Mouse (Mus musculus) MEL (cell line): ENCODE measurements at regions not wholly inside any gene's neighbourhood (a gene's known extent, or its start where the extent isn't known, plus 50 kb on each side); places are given as distances from the start of the nearest gene placed in this dataset.

ENCODE experiments used
- DNase-seq: peaks from one replicate; pipeline ENCODE4 v3.0.0; 2011; ENCODE audit warnings: low read depth, low spot score
- H3K27ac ChIP-seq: 2 replicates; pipeline ENCODE4 v1.5.1; 2012; ENCODE audit warnings: low read depth, mild to moderate bottlenecking, control low read depth, low read length, moderate library complexity; ENCODE audit not compliant: control insufficient read depth
- H3K27me3 ChIP-seq, 2 experiments: fragments of 150-350 bp in 1 of 2; sonication (generic) in 1 of 2; 2 replicates each; pipeline ENCODE4 v1.6.1; 2012; ENCODE audit warnings: low read length in 2 of 2, mild to moderate bottlenecking in 2 of 2, improper control_type of control experiment in 1 of 2, moderate library complexity in 1 of 2; ENCODE audit not compliant: insufficient read depth in 2 of 2, control insufficient read depth in 1 of 2
- H3K36me3 ChIP-seq, 2 experiments: 2 replicates each; pipeline ENCODE4 v1.6.1; 2012 to 2014; ENCODE audit warnings: low read length in 2 of 2, improper control_type of control experiment in 1 of 2, inconsistent platforms in 1 of 2, mild to moderate bottlenecking in 1 of 2; ENCODE audit not compliant: insufficient read depth in 2 of 2, control insufficient read depth in 1 of 2
- H3K4me1 ChIP-seq, 2 experiments: fragments of 150-350 bp in 1 of 2; sonication (generic) in 1 of 2; 2 replicates each; pipeline ENCODE4 v1.6.1; 2012; ENCODE audit warnings: low read length in 2 of 2, improper control_type of control experiment in 1 of 2, mild to moderate bottlenecking in 1 of 2; ENCODE audit not compliant: insufficient read depth in 2 of 2, control insufficient read depth in 1 of 2
- H3K4me3 ChIP-seq, 2 experiments: fragments of 150-350 bp in 1 of 2; sonication (generic) in 1 of 2; 2 replicates each; pipeline ENCODE4 v1.5.1; 2012; ENCODE audit warnings: low read depth in 2 of 2, low read length in 2 of 2, mild to moderate bottlenecking in 2 of 2, moderate library complexity in 2 of 2, control low read depth in 1 of 2, improper control_type of control experiment in 1 of 2; ENCODE audit not compliant: control insufficient read depth in 1 of 2, insufficient read depth in 1 of 2
- H3K79me2 ChIP-seq: 2 replicates; pipeline ENCODE4 v1.6.1; 2012; ENCODE audit warnings: mild to moderate bottlenecking, low read length, moderate library complexity; ENCODE audit not compliant: control insufficient read depth, poor library complexity, insufficient read depth
- H3K9ac ChIP-seq: 2 replicates; pipeline ENCODE4 v1.6.1; 2012; ENCODE audit warnings: low read depth, mild to moderate bottlenecking, control low read depth, low read length, moderate library complexity; ENCODE audit not compliant: control insufficient read depth, poor library complexity, severe bottlenecking
- H3K9me3 ChIP-seq: fragments of 150-350 bp; sonication (generic); replicated peaks from 2 replicates; pipeline ENCODE4 v1.6.1; 2012; ENCODE audit warnings: mild to moderate bottlenecking, low read length, improper control_type of control experiment, moderate library complexity; ENCODE audit not compliant: insufficient read depth
- BHLHE40 ChIP-seq: IDR thresholded peaks from 2 replicates; pipeline ENCODE4 v1.6.1; 2012; ENCODE audit warnings: low read depth, mild to moderate bottlenecking, inconsistent platforms, low read length, improper control_type of control experiment, borderline replicate concordance
- EP300 ChIP-seq, 2 experiments: IDR thresholded peaks; 2 replicates each; pipeline ENCODE4 v1.6.1; 2011; ENCODE audit warnings: improper control_type of control experiment in 2 of 2, low read length in 2 of 2, low read depth in 1 of 2, mild to moderate bottlenecking in 1 of 2
- ETS1 ChIP-seq: IDR thresholded peaks from 2 replicates; pipeline ENCODE4 v1.6.1; 2012; ENCODE audit warnings: low read depth, mild to moderate bottlenecking, inconsistent platforms, low read length, improper control_type of control experiment, moderate library complexity
- GABPA ChIP-seq: IDR thresholded peaks from 2 replicates; pipeline ENCODE4 v1.6.1; 2012; ENCODE audit warnings: low read depth, mild to moderate bottlenecking, inconsistent platforms, low read length, improper control_type of control experiment, moderate library complexity
- GATA1 ChIP-seq: IDR thresholded peaks from 2 replicates; pipeline ENCODE4 v1.6.1; 2011; ENCODE audit warnings: low read depth, low read length, improper control_type of control experiment
- MAZ ChIP-seq: IDR thresholded peaks from 2 replicates; pipeline ENCODE4 v1.6.1; 2012; ENCODE audit warnings: low read depth, mild to moderate bottlenecking, inconsistent platforms, low read length, improper control_type of control experiment
- MXI1 ChIP-seq: IDR thresholded peaks from 2 replicates; pipeline ENCODE4 v1.6.1; 2011; ENCODE audit warnings: mild to moderate bottlenecking, low read depth, low read length, improper control_type of control experiment
- MYB ChIP-seq: IDR thresholded peaks from 2 replicates; pipeline ENCODE4 v1.6.1; 2011; ENCODE audit warnings: mild to moderate bottlenecking, low read depth, low read length, improper control_type of control experiment
- NRF1 ChIP-seq: IDR thresholded peaks from 2 replicates; pipeline ENCODE4 v1.6.1; 2014; ENCODE audit warnings: low read depth, mild to moderate bottlenecking, inconsistent platforms, low read length, improper control_type of control experiment, moderate library complexity; ENCODE audit not compliant: poor library complexity, insufficient read depth, severe bottlenecking
- POLR2AphosphoS2 ChIP-seq: IDR thresholded peaks from 2 replicates; pipeline ENCODE4 v1.6.1; 2011; ENCODE audit warnings: low read length, improper control_type of control experiment
- RCOR1 ChIP-seq: IDR thresholded peaks from 2 replicates; pipeline ENCODE4 v1.6.1; 2012; ENCODE audit warnings: low read depth, mild to moderate bottlenecking, inconsistent platforms, low read length, improper control_type of control experiment
- TAL1 ChIP-seq: IDR thresholded peaks from 2 replicates; pipeline ENCODE4 v1.6.1; 2012; ENCODE audit warnings: mild to moderate bottlenecking, inconsistent platforms, low read length, moderate library complexity, mixed read lengths
- TBP ChIP-seq: IDR thresholded peaks from 2 replicates; pipeline ENCODE4 v1.8.0; 2011; ENCODE audit warnings: low read depth, low read length, improper control_type of control experiment
- TCF12 ChIP-seq: IDR thresholded peaks from 2 replicates; pipeline ENCODE4 v1.6.1; 2014; ENCODE audit warnings: low read depth, mild to moderate bottlenecking, inconsistent platforms, low read length, improper control_type of control experiment, moderate library complexity
- ZNF384 ChIP-seq: IDR thresholded peaks from 2 replicates; pipeline ENCODE4 v1.6.1; 2012; ENCODE audit warnings: low read depth, mild to moderate bottlenecking, inconsistent platforms, low read length, improper control_type of control experiment

DNA sequence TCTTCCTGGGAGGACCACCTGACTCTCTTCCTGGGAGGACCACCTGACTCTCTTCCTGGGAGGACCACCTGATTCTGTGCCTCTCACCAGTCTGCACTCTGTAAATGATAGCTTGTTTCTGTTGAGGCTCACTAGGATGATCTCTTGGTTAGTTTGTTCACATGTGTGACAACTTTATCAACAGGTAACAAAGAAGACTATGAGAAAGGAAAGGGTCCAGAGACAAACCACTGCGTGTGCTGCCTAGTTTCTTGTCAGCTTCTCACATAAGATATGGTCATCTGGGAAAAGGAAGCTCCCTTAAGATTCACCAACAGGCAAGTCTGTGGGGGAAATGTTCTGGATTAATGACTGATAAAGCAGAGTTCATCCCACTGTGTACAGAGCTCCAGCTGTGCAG is 825.5 kb upstream of the 2610301B20Rik start:
- peak overlapping the region; percentile 53 for H3K27ac ChIP-seq
- DNase-seq, result peak; percentile 49
- no peaks in the 10 kb centered on the region for H3K27me3 ChIP-seq
- H3K36me3 ChIP-seq, result peaks cover 0 to 3% of the 10 kb centered on the region in 2 experiments; a peak in 2 of 4 replicates
- H3K79me2 ChIP-seq, result no peaks in the 10 kb centered on the region
- H3K9me3 ChIP-seq, result no peaks in the 10 kb centered on the region
- TF ChIP-seq MXI1, result no peak
- TF ChIP-seq MAZ, result no peak
- TF ChIP-seq POLR2AphosphoS2, result no peak
- TF ChIP-seq NRF1, result no peak
- TF ChIP-seq MYB, result no peak
- TF ChIP-seq TAL1, result peak; percentile 49
- TF ChIP-seq TCF12, result peak; percentile 50
- peak; percentile 55 to 68 for TF ChIP-seq EP300 (IDR thresholded peaks at IDR 0.05; ENCODE audit: low read depth in 1 of 2, low read length in 2 of 2)
- no peaks in the 10 kb centered on the region for H3K4me1 ChIP-seq
- no peak overlapping the region for H3K9ac ChIP-seq
- H3K4me3 ChIP-seq, result no peak overlapping the region

DNA sequence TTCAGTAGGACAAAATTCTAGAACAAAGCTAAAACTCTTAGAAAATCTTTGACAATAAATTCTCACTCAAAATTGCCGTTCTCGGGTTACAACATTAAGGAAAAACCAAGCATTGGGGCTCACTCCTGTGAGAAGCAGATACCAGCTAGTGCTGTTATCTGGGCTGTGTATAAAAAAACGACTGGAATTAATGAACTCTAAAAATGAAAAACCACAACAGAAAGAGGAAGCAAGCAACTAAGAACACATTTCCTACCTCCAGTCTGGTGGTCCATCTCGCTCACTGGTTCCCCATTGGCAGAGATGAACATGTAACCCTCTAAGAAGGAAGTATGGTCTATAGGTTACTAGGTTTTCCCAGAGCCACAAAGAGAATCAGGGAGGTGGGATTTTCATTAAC is 824.9 kb upstream of the 2610301B20Rik start:
- DNase-seq, result peak; percentile 68
- no peaks in the 10 kb centered on the region for H3K27me3 ChIP-seq
- H3K4me3 ChIP-seq, result no peak overlapping the region
- peak; percentile 84 for TF ChIP-seq ZNF384
- peak; percentile 81 to 85 for TF ChIP-seq EP300 (IDR thresholded peaks at IDR 0.05; ENCODE audit: low read depth in 1 of 2, low read length in 2 of 2)
- TF ChIP-seq TBP, result no peak
- TF ChIP-seq RCOR1, result peak; percentile 38; the same call in 1 of the 2 replicates
- no peak for TF ChIP-seq GABPA
- peak; percentile 44; the same call in 1 of the 2 replicates for TF ChIP-seq ETS1
- peak; percentile 79 for TF ChIP-seq GATA1
- TF ChIP-seq TCF12, result peak; percentile 66
- no peak for TF ChIP-seq BHLHE40
- TF ChIP-seq TAL1, result peak; percentile 76
- TF ChIP-seq MYB, result 0 out of 2 replicates have a peak, but pooled peaks have one; percentile 31
- H3K27ac ChIP-seq, result no peak overlapping the region
- H3K9me3 ChIP-seq, result no peaks in the 10 kb centered on the region
- H3K9ac ChIP-seq, result no peak overlapping the region
- H3K36me3 ChIP-seq, result peaks cover 0 to 3% of the 10 kb centered on the region in 2 experiments; a peak in 2 of 4 replicates
- H3K4me1 ChIP-seq, result no peaks in the 10 kb centered on the region
- no peaks in the 10 kb centered on the region for H3K79me2 ChIP-seq
